Mouse (Mus musculus): Measurements from ENCODE around the gene Gm436. TPM values are rescaled to one million over a fixed set of nuclear protein-coding genes. Genes with fewer than 3 reads are reported as not detected.

The Gm436 gene
- polyA plus RNA-seq (2017; shearing (Covaris generic)) = not detected

DNA sequence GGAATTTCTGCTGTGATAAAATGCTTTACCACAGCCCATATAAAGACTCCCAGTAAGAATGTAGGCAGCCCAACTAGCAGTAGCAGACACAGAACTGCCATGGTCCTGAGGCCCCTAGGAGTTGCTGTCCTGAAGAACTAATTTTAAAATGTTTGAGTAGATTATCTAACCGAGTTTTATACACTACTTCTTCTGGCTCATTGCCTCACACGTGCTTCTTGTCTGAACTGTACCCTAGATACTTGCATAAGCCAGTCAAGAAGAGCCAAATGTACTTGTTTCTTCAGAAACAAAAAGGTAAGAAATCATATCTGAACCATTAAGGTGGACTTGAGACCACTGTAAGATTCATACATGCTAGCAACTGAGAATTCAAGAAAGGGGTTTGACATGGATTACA, at the start of gene Gm436:
Gene Gm436, minus strand, starts transcription at position 101 of the 400 bp plus-strand sequence.

DNA sequence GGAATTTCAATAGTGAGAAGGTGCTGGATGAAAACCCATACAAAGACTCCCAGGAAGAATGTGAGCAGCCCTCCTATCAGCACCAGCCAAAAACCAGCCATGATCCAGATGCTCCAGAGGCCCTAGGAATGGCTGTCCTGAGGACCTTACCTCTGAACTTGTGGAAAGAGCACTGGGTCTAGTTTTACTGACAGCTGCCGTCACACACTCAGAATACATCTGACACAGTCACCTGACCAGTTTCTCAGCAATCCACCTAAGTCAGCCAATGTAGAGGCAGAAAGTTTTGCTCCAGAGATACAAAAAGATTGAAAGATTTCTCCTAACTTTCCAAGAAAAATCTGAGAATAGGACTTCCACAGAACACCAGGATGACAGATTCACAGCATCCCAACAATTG, 35.1 kb upstream of the Gm436 start, which contains the start of gene Gm13178:
Gene Gm13178, minus strand, starts transcription at position 101 of the 400 bp plus-strand sequence.

Other genes with a start within 250 kb of the Gm436 start
- not detected for gene 1700012P22Rik, start 247.6 kb downstream of the Gm436 start, polyA plus RNA-seq (2017; shearing (Covaris generic))
- gene Gm9944, start 233.1 kb downstream of the Gm436 start, polyA plus RNA-seq (2017; shearing (Covaris generic)) = not detected
- not detected for gene Aadacl3, start 222.6 kb downstream of the Gm436 start, polyA plus RNA-seq (2017; shearing (Covaris generic))
- gene 9430007A20Rik, start 166.5 kb downstream of the Gm436 start, polyA plus RNA-seq (2017; shearing (Covaris generic)) = not detected
- gene Gm13124, start 121.2 kb downstream of the Gm436 start, polyA plus RNA-seq (2017; shearing (Covaris generic)) = not detected
- not detected for gene Aadacl4, start 72.7 kb downstream of the Gm436 start, polyA plus RNA-seq (2017; shearing (Covaris generic))
- gene Gm13178, start 35.0 kb upstream of the Gm436 start, polyA plus RNA-seq (2017; shearing (Covaris generic)) = not detected
- 0.27 TPM for gene Gm438, start 100.2 kb upstream of the Gm436 start, polyA plus RNA-seq (2017; shearing (Covaris generic))
- 7.4 TPM for gene Dhrs3, start 206.5 kb upstream of the Gm436 start, polyA plus RNA-seq (2017; shearing (Covaris generic))